Mouse (Mus musculus) neural tube, embryonic 15.5 days (tissue): Measurements from ENCODE around the gene Vasn. TPM values are rescaled to one million over a fixed set of nuclear protein-coding genes. Genes with fewer than 3 reads are reported as not detected.

ENCODE experiments used
- ATAC-seq: fragments of 200-750 bp; cut with Nextera tagmentation; 2 replicates; pipeline ENCODE4 v1.8.0; 2017; ENCODE audit warnings: mild to moderate bottlenecking, moderate TSS enrichment, moderate library complexity; ENCODE audit not compliant: low FRiP score
- H3K27ac ChIP-seq: fragments of 300-500 bp; sonication (generic); replicated peaks from 2 replicates; pipeline ENCODE4 v1.5.1; 2015; ENCODE audit warnings: mild to moderate bottlenecking, inconsistent platforms
- H3K27me3 ChIP-seq: fragments of 300-500 bp; sonication (generic); replicated peaks from 2 replicates; pipeline ENCODE4 v1.6.1; 2015; ENCODE audit warnings: inconsistent platforms
- H3K36me3 ChIP-seq: fragments of 300-500 bp; sonication (generic); 2 replicates; pipeline ENCODE4 v1.6.1; 2015; ENCODE audit warnings: inconsistent platforms
- H3K4me1 ChIP-seq: fragments of 300-500 bp; sonication (generic); 2 replicates; pipeline ENCODE4 v1.6.1; 2015; ENCODE audit warnings: inconsistent platforms
- H3K4me2 ChIP-seq: fragments of 300-500 bp; sonication (generic); 2 replicates; pipeline ENCODE4 v1.6.1; 2015; ENCODE audit warnings: inconsistent platforms, mild to moderate bottlenecking, moderate library complexity
- H3K4me3 ChIP-seq: fragments of 300-500 bp; sonication (generic); replicated peaks from 2 replicates; pipeline ENCODE4 v1.5.1; 2015; ENCODE audit warnings: mild to moderate bottlenecking, inconsistent platforms
- H3K9ac ChIP-seq: fragments of 300-500 bp; sonication (generic); replicated peaks from 2 replicates; pipeline ENCODE4 v1.6.1; 2015; ENCODE audit warnings: mild to moderate bottlenecking, inconsistent platforms
- H3K9me3 ChIP-seq: fragments of 300-500 bp; sonication (generic); replicated peaks from 2 replicates; pipeline ENCODE4 v1.6.1; 2016; ENCODE audit warnings: inconsistent platforms
- WGBS: fragments of 180-500 bp; shearing (Covaris S2); methylation state at CpG from one replicate; pipeline ENCODE4 v1.1.7; 2015; ENCODE audit warnings: mixed read lengths; 5-methylcytosine and 5-hydroxymethylcytosine counted together
- polyA plus RNA-seq: library from polyadenylated mRNA; unstranded; fragments of >200 nt; fragmentation: Nextera tagmentation; extraction: Ambion mirVana; gene quantifications from 2 replicates; pipeline ENCODE4 v1.2.1, GENCODE M21; 2015

The Vasn gene
- polyA plus RNA-seq, 1 experiment from 2014 or later: 7.1 TPM

- Histone ChIP-seq H3K36me3 (peaks cover 41% of the 10 kb centered on the region), H3K27ac (no peak overlapping the region), H3K9me3 (no peaks in the 10 kb centered on the region), H3K27me3 (no peaks in the 10 kb centered on the region), H3K4me3 (no peak overlapping the region), H3K4me2 (no peak overlapping the region), H3K9ac (no peak overlapping the region), H3K4me1 (no peaks in the 10 kb centered on the region)
- 53% methylated on average over 7 of the region's 7 CpGs for WGBS
- ATAC-seq: no peak
These were observed 7.7 kb upstream of the Vasn start for GRCm38 (mm10) chr16:4632050-4632449.

GRCm38 (mm10) chr16:4633661-4634060 is 6.1 kb upstream of the Vasn start:
- no peaks in the 10 kb centered on the region for H3K4me1 ChIP-seq
- no peak for ATAC-seq
- no peaks in the 10 kb centered on the region for H3K9me3 ChIP-seq
- no peaks in the 10 kb centered on the region for H3K27me3 ChIP-seq
- H3K36me3 ChIP-seq: peaks cover 27% of the 10 kb centered on the region
- no peak overlapping the region for H3K4me2 ChIP-seq
- H3K4me3 ChIP-seq: no peak overlapping the region
- WGBS: 90% methylated on average over 3 of the region's 3 CpGs
- no peak overlapping the region for H3K27ac ChIP-seq
- no peak overlapping the region for H3K9ac ChIP-seq

- H3K9me3 ChIP-seq: no peaks in the 10 kb centered on the region
- H3K4me1 ChIP-seq: peaks cover 3% of the 10 kb centered on the region
- H3K9ac ChIP-seq: no peak overlapping the region
- H3K4me3 ChIP-seq: no peak overlapping the region
- H3K4me2 ChIP-seq: no peak overlapping the region
- ATAC-seq: no peak
- H3K27ac ChIP-seq: no peak overlapping the region
- H3K36me3 ChIP-seq: peaks cover 18% of the 10 kb centered on the region
- 91% methylated on average over 9 of the region's 9 CpGs for WGBS
- no peaks in the 10 kb centered on the region for H3K27me3 ChIP-seq
These were observed 5.1 kb upstream of the Vasn start for GRCm38 (mm10) chr16:4634681-4635080.

- Histone ChIP-seq H3K9me3 (no peaks in the 10 kb centered on the region), H3K9ac (no peak overlapping the region), H3K4me2 (no peak overlapping the region), H3K36me3 (peaks cover 18% of the 10 kb centered on the region), H3K27me3 (no peaks in the 10 kb centered on the region), H3K4me3 (no peak overlapping the region), H3K4me1 (peaks cover 13% of the 10 kb centered on the region), H3K27ac (no peak overlapping the region)
- no peak for ATAC-seq
- 73% methylated on average over 4 of the region's 4 CpGs for WGBS
These were observed 4.0 kb upstream of the Vasn start for GRCm38 (mm10) chr16:4635760-4636159.

GRCm38 (mm10) chr16:4638891-4639390 is 800 bp upstream of the Vasn start:
- ATAC-seq: no peak
- Histone ChIP-seq H3K27me3 (no peaks in the 10 kb centered on the region), H3K9ac (no peak overlapping the region), H3K4me3 (no peak overlapping the region), H3K27ac (no peak overlapping the region), H3K36me3 (peaks cover 4% of the 10 kb centered on the region), H3K9me3 (no peaks in the 10 kb centered on the region), H3K4me2 (no peak overlapping the region), H3K4me1 (peaks cover 43% of the 10 kb centered on the region)
- 95% methylated on average over 3 of the region's 3 CpGs for WGBS

- H3K9me3 ChIP-seq: no peaks in the 10 kb centered on the region
- H3K4me1 ChIP-seq: peaks cover 51% of the 10 kb centered on the region
- WGBS: 6% methylated on average over 17 of the region's 17 CpGs
- peak overlapping the region; percentile 80 for H3K4me2 ChIP-seq
- peak overlapping the region; percentile 56 for H3K4me3 ChIP-seq
- H3K27me3 ChIP-seq: no peaks in the 10 kb centered on the region
- ATAC-seq: peak; percentile 19; the same call in 1 of the 2 replicates
- peak overlapping the region; percentile 77 for H3K27ac ChIP-seq
- peaks cover 3% of the 10 kb centered on the region; the same call in 1 of the 2 replicates for H3K36me3 ChIP-seq
- peak overlapping the region; percentile 62 for H3K9ac ChIP-seq
These were observed 695 bp downstream of the Vasn start for GRCm38 (mm10) chr16:4640267-4641005.

- Histone ChIP-seq H3K9me3 (no peaks in the 10 kb centered on the region), H3K36me3 (peaks cover 4% of the 10 kb centered on the region; the same call in 1 of the 2 replicates), H3K9ac (no peak overlapping the region), H3K27ac (peak overlapping the region; percentile 30; the same call in 1 of the 2 replicates), H3K4me3 (peak overlapping the region; percentile 56), H3K27me3 (no peaks in the 10 kb centered on the region), H3K4me2 (peak overlapping the region; percentile 80), H3K4me1 (peaks cover 51% of the 10 kb centered on the region)
- ATAC-seq: no peak
- 37% methylated on average over 3 of the region's 3 CpGs for WGBS
These were observed 1.5 kb downstream of the Vasn start for GRCm38 (mm10) chr16:4641119-4641838.

GRCm38 (mm10) chr16:4642190-4642589 is 2.4 kb downstream of the Vasn start:
- no peaks in the 10 kb centered on the region for H3K9me3 ChIP-seq
- no peak overlapping the region for H3K9ac ChIP-seq
- 40% methylated on average over 13 of the region's 13 CpGs for WGBS
- no peak for ATAC-seq
- no peaks in the 10 kb centered on the region for H3K27me3 ChIP-seq
- peaks cover 58% of the 10 kb centered on the region for H3K4me1 ChIP-seq
- H3K4me2 ChIP-seq: peak overlapping the region; percentile 28
- peaks cover 4% of the 10 kb centered on the region; the same call in 1 of the 2 replicates for H3K36me3 ChIP-seq
- peak overlapping the region; percentile 45 for H3K27ac ChIP-seq
- no peak overlapping the region for H3K4me3 ChIP-seq

- Histone ChIP-seq H3K4me2 (peak overlapping the region; percentile 28; the same call in 1 of the 2 replicates), H3K9ac (no peak overlapping the region), H3K36me3 (peaks cover 4% of the 10 kb centered on the region; the same call in 1 of the 2 replicates), H3K27me3 (no peaks in the 10 kb centered on the region), H3K9me3 (no peaks in the 10 kb centered on the region), H3K27ac (peak overlapping the region; percentile 45; the same call in 1 of the 2 replicates), H3K4me3 (no peak overlapping the region), H3K4me1 (peaks cover 65% of the 10 kb centered on the region)
- WGBS: 90% methylated on average over 6 of the region's 6 CpGs
- ATAC-seq: no peak
These were observed 3.2 kb downstream of the Vasn start for GRCm38 (mm10) chr16:4642937-4643336.

GRCm38 (mm10) chr16:4643670-4644419 is 4.1 kb downstream of the Vasn start:
- ATAC-seq: peak; percentile 34; the same call in 1 of the 2 replicates
- WGBS: 67% methylated on average over 11 of the region's 11 CpGs
- Histone ChIP-seq H3K9me3 (no peaks in the 10 kb centered on the region), H3K36me3 (peaks cover 9% of the 10 kb centered on the region; the same call in 1 of the 2 replicates), H3K4me2 (no peak overlapping the region), H3K27me3 (no peaks in the 10 kb centered on the region), H3K4me3 (no peak overlapping the region), H3K9ac (no peak overlapping the region; the same call in 1 of the 2 replicates), H3K4me1 (peaks cover 68% of the 10 kb centered on the region), H3K27ac (no peak overlapping the region)

GRCm38 (mm10) chr16:4645867-4646266 is 6.1 kb downstream of the Vasn start:
- no peak overlapping the region for H3K4me3 ChIP-seq
- peaks cover 26% of the 10 kb centered on the region for H3K36me3 ChIP-seq
- H3K4me1 ChIP-seq: peaks cover 53% of the 10 kb centered on the region
- H3K27me3 ChIP-seq: no peaks in the 10 kb centered on the region
- no peak overlapping the region for H3K4me2 ChIP-seq
- H3K9ac ChIP-seq: no peak overlapping the region
- 84% methylated on average over 4 of the region's 4 CpGs for WGBS
- H3K27ac ChIP-seq: no peak overlapping the region
- no peaks in the 10 kb centered on the region for H3K9me3 ChIP-seq
- ATAC-seq: no peak
